Mouse (Mus musculus): ENCODE results near the gene Cyp27b1. TPM values are rescaled to one million over a fixed set of nuclear protein-coding genes. Genes with fewer than 3 reads are reported as not detected.

The Cyp27b1 gene
- polyA plus RNA-seq, 1 experiment from 2014 or later = 0.23 TPM

MicroRNA genes within 50 kb of the gene (microRNA counts, 519-probe panel; counts per million panel counts)
- microRNA mmu-miR-546 = 51.3 counts per million

Small RNA genes within 50 kb of the gene (microRNA-seq; reads per million reads assigned to microRNA genes)
- not detected for gene Mir546

Other genes starting within 250 kb of the Cyp27b1 start
- gene Atp23, start 146.9 kb upstream of the Cyp27b1 start, polyA plus RNA-seq (2015; fragmentation: Nextera tagmentation; extraction: Ambion mirVana) = 10.6 and 10.9 TPM in 2 replicates
- gene Ctdsp2, start 69.5 kb upstream of the Cyp27b1 start, polyA plus RNA-seq (2015; fragmentation: Nextera tagmentation; extraction: Ambion mirVana) = 18.9 and 19.8 TPM in 2 replicates
- 5.5 and 5.9 TPM in 2 replicates for gene Avil, start 47.5 kb upstream of the Cyp27b1 start, polyA plus RNA-seq (2015; fragmentation: Nextera tagmentation; extraction: Ambion mirVana)
- 63.4 and 65.5 TPM in 2 replicates for gene Tsfm, start 17.4 kb upstream of the Cyp27b1 start, polyA plus RNA-seq (2015; fragmentation: Nextera tagmentation; extraction: Ambion mirVana)
- gene Mettl1, start 6.8 kb upstream of the Cyp27b1 start, polyA plus RNA-seq (2015; fragmentation: Nextera tagmentation; extraction: Ambion mirVana) = 21.6 and 22.8 TPM in 2 replicates
- gene Eef1akmt3, start 6.7 kb upstream of the Cyp27b1 start, polyA plus RNA-seq (2015; fragmentation: Nextera tagmentation; extraction: Ambion mirVana) = 0.12 and 0.28 TPM in 2 replicates
- gene March9, start 11.9 kb downstream of the Cyp27b1 start, polyA plus RNA-seq (2015; fragmentation: Nextera tagmentation; extraction: Ambion mirVana) = 5.8 and 5.9 TPM in 2 replicates
- 1,183 and 1,237 TPM in 2 replicates for gene Cdk4, start 15.3 kb downstream of the Cyp27b1 start, polyA plus RNA-seq (2015; fragmentation: Nextera tagmentation; extraction: Ambion mirVana)
- gene Tspan31, start 22.0 kb downstream of the Cyp27b1 start, polyA plus RNA-seq (2015; fragmentation: Nextera tagmentation; extraction: Ambion mirVana) = 122 and 129 TPM in 2 replicates
- 3.0 and 3.1 TPM in 2 replicates for gene Agap2, start 27.0 kb downstream of the Cyp27b1 start, polyA plus RNA-seq (2015; fragmentation: Nextera tagmentation; extraction: Ambion mirVana)
- gene Os9, start 72.9 kb downstream of the Cyp27b1 start, polyA plus RNA-seq (2015; fragmentation: Nextera tagmentation; extraction: Ambion mirVana) = 144 and 146 TPM in 2 replicates
- gene B4galnt1, start 117.0 kb downstream of the Cyp27b1 start, polyA plus RNA-seq (2015; fragmentation: Nextera tagmentation; extraction: Ambion mirVana) = 40.6 and 42.3 TPM in 2 replicates
- gene Slc26a10, start 132.4 kb downstream of the Cyp27b1 start, polyA plus RNA-seq (2015; fragmentation: Nextera tagmentation; extraction: Ambion mirVana) = 1.0 and 1.1 TPM in 2 replicates
- gene Arhgef25, start 141.8 kb downstream of the Cyp27b1 start, polyA plus RNA-seq (2015; fragmentation: Nextera tagmentation; extraction: Ambion mirVana) = 28.4 and 30.7 TPM in 2 replicates
- gene Dtx3, start 147.5 kb downstream of the Cyp27b1 start, polyA plus RNA-seq (2015; fragmentation: Nextera tagmentation; extraction: Ambion mirVana) = 211 and 221 TPM in 2 replicates
- 20.0 and 22.1 TPM in 2 replicates for gene Pip4k2c, start 163.3 kb downstream of the Cyp27b1 start, polyA plus RNA-seq (2015; fragmentation: Nextera tagmentation; extraction: Ambion mirVana)
- 86.3 and 88.5 TPM in 2 replicates for gene Kif5a, start 215.1 kb downstream of the Cyp27b1 start, polyA plus RNA-seq (2015; fragmentation: Nextera tagmentation; extraction: Ambion mirVana)
- gene Dctn2, start 218.1 kb downstream of the Cyp27b1 start, polyA plus RNA-seq (2015; fragmentation: Nextera tagmentation; extraction: Ambion mirVana) = 308 and 330 TPM in 2 replicates
- gene Mbd6, start 240.8 kb downstream of the Cyp27b1 start, polyA plus RNA-seq (2015; fragmentation: Nextera tagmentation; extraction: Ambion mirVana) = 12.1 and 16.5 TPM in 2 replicates